Mouse (Mus musculus) T-cell, adult 2 months (primary cell): ENCODE data around the gene Egln3.

Experiments used
- DNase-seq: peaks from one replicate; pipeline ENCODE4 v3.0.0; 2022; ENCODE audit warnings: low spot score

Egln3 gene

GRCm38 (mm10) chr12:54203656-54204045 is at the start of gene Egln3:
TSS of gene Egln3 (minus strand) at chr12:54203860.
- peak; percentile 67 for DNase-seq

- no peak for DNase-seq
These were observed 49.8 kb upstream of the Egln3 start for GRCm38 (mm10) chr12:54253449-54253848.

- no peak for DNase-seq
These were observed 48.3 kb upstream of the Egln3 start for GRCm38 (mm10) chr12:54251942-54252400.

GRCm38 (mm10) chr12:54247835-54248234 is 44.2 kb upstream of the Egln3 start:
- no peak for DNase-seq

GRCm38 (mm10) chr12:54243158-54243557 is 39.5 kb upstream of the Egln3 start:
- no peak for DNase-seq

- no peak for DNase-seq
These were observed 38.3 kb upstream of the Egln3 start for GRCm38 (mm10) chr12:54241976-54242375.

- DNase-seq = no peak
These were observed 30.1 kb upstream of the Egln3 start for GRCm38 (mm10) chr12:54233794-54234193.

GRCm38 (mm10) chr12:54232996-54233603 is 29.4 kb upstream of the Egln3 start:
- DNase-seq = no peak

- DNase-seq = no peak
These were observed 28.8 kb upstream of the Egln3 start for GRCm38 (mm10) chr12:54232456-54232855.

- no peak for DNase-seq
These were observed 23.9 kb upstream of the Egln3 start for GRCm38 (mm10) chr12:54227551-54227950.

GRCm38 (mm10) chr12:54226341-54226740 is 22.7 kb upstream of the Egln3 start:
- no peak for DNase-seq

- no peak for DNase-seq
These were observed 21.9 kb upstream of the Egln3 start for GRCm38 (mm10) chr12:54225610-54226009.

- no peak for DNase-seq
These were observed 21.4 kb upstream of the Egln3 start for GRCm38 (mm10) chr12:54225090-54225489.

- DNase-seq = no peak
These were observed 18.5 kb upstream of the Egln3 start for GRCm38 (mm10) chr12:54222036-54222760.

- DNase-seq = no peak
These were observed 13.0 kb upstream of the Egln3 start for GRCm38 (mm10) chr12:54216673-54217072.

GRCm38 (mm10) chr12:54214426-54214825 is 10.8 kb upstream of the Egln3 start:
- no peak for DNase-seq

GRCm38 (mm10) chr12:54213871-54214270 is 10.2 kb upstream of the Egln3 start:
- DNase-seq = no peak

- DNase-seq = no peak
These were observed 9.6 kb upstream of the Egln3 start for GRCm38 (mm10) chr12:54213230-54213629.

- DNase-seq = no peak
These were observed 5.5 kb upstream of the Egln3 start for GRCm38 (mm10) chr12:54209182-54209563.

- DNase-seq = no peak
These were observed 4.9 kb upstream of the Egln3 start for GRCm38 (mm10) chr12:54208433-54209181.

- no peak for DNase-seq
These were observed 2.1 kb upstream of the Egln3 start for GRCm38 (mm10) chr12:54205731-54206130.

GRCm38 (mm10) chr12:54205195-54205594 is 1.5 kb upstream of the Egln3 start:
- DNase-seq = no peak
